Mouse (Mus musculus) lung, adult 2 months (tissue): ENCODE measurements around the gene Camkmt.

ENCODE experiments used
- CTCF ChIP-seq: fragments of 200-500 bp; IDR thresholded peaks from 2 replicates; pipeline ENCODE4 v1.5.1; 2011; ENCODE audit warnings: mild to moderate bottlenecking, low read length, control low read depth; ENCODE audit not compliant: insufficient read depth
- POLR2A ChIP-seq: fragments of 200-500 bp; IDR thresholded peaks from 2 replicates; pipeline ENCODE4 v1.6.1; 2011; ENCODE audit warnings: low read depth, mild to moderate bottlenecking, control low read depth, low read length, borderline replicate concordance; ENCODE audit errors: extremely low read depth

GRCm38 (mm10) chr17:85484015-85484414 lies 393.7 kb downstream of the Camkmt start:
- no peak for TF ChIP-seq CTCF
- no peak for TF ChIP-seq POLR2A
